Mouse (Mus musculus) forebrain, embryonic 14.5 days (tissue): ENCODE data around the gene Sox12. TPM values are rescaled to one million over a fixed set of nuclear protein-coding genes. Genes with fewer than 3 reads are reported as not detected.
A peak's percentile ranks its signal among the peaks of the same experiment; 100 is the strongest.

ENCODE experiments used
- ATAC-seq: fragments of 200-750 bp; cut with Nextera tagmentation; 2 replicates; pipeline ENCODE4 v1.8.0; 2017; ENCODE audit warnings: mild to moderate bottlenecking, moderate library complexity
- DNase-seq: peaks from one replicate; pipeline ENCODE4 v3.0.0-alpha.2; 2015; ENCODE audit warnings: low spot score
- H3K27ac ChIP-seq: fragments of 300-500 bp; sonication (generic); 2 replicates; pipeline ENCODE4 v1.5.1; 2014; ENCODE audit warnings: low read depth, mild to moderate bottlenecking, control low read depth, low read length, moderate library complexity
- H3K27me3 ChIP-seq: fragments of 300-500 bp; sonication (generic); replicated peaks from 2 replicates; pipeline ENCODE4 v1.6.1; 2014; ENCODE audit warnings: low read length, control low read depth, mixed read lengths; ENCODE audit not compliant: control insufficient read depth, insufficient read depth
- H3K36me3 ChIP-seq: fragments of 300-500 bp; sonication (generic); 2 replicates; pipeline ENCODE4 v1.6.1; 2014; ENCODE audit warnings: low read length, control low read depth; ENCODE audit not compliant: control insufficient read depth, insufficient read depth
- H3K4me1 ChIP-seq: fragments of 300-500 bp; sonication (generic); 2 replicates; pipeline ENCODE4 v1.6.1; 2014; ENCODE audit warnings: antibody characterized with exemption, low read length, control low read depth; ENCODE audit not compliant: control insufficient read depth, insufficient read depth
- H3K4me2 ChIP-seq: fragments of 300-500 bp; sonication (generic); 2 replicates; pipeline ENCODE4 v1.6.1; 2014; ENCODE audit warnings: mild to moderate bottlenecking, control low read depth, low read length
- H3K4me3 ChIP-seq: fragments of 300-500 bp; sonication (generic); 2 replicates; pipeline ENCODE4 v1.5.1; 2014; ENCODE audit warnings: low read depth, low read length, control low read depth
- H3K9ac ChIP-seq: fragments of 300-500 bp; sonication (generic); 2 replicates; pipeline ENCODE4 v1.6.1; 2014; ENCODE audit warnings: mild to moderate bottlenecking, low read length, control low read depth, moderate library complexity
- H3K9me3 ChIP-seq: fragments of 300-500 bp; sonication (generic); replicated peaks from 2 replicates; pipeline ENCODE4 v1.6.1; 2016; ENCODE audit warnings: low read length, control low read depth, mixed read lengths; ENCODE audit not compliant: control insufficient read depth
- WGBS: fragments of 180-500 bp; shearing (Covaris S2); extraction: QIAGEN DNeasy Blood & Tissue Kit; methylation state at CpG from one replicate; pipeline ENCODE4 v1.1.7; 2014; 5-methylcytosine and 5-hydroxymethylcytosine counted together
- polyA plus RNA-seq: library from polyadenylated mRNA; unstranded; fragments of >200 nt; fragmentation: Nextera tagmentation; extraction: Ambion mirVana; gene quantifications from 2 replicates; pipeline ENCODE4 v1.2.1, GENCODE M21; 2014

Gene Sox12
- polyA plus RNA-seq: 18.2 and 21.8 TPM in 2 replicates

- Histone ChIP-seq H3K27ac (peak within 1 kb of the TSS; percentile 100), H3K36me3 (no peaks in the 10 kb centered on the region), H3K4me1 (peaks cover 19% of the 10 kb centered on the region), H3K4me2 (peak within 1 kb of the TSS; percentile 56), H3K27me3 (no peaks in the 10 kb centered on the region), H3K9ac (peak within 1 kb of the TSS; percentile 97), H3K9me3 (no peaks in the 10 kb centered on the region), H3K4me3 (peak within 1 kb of the TSS; percentile 94)
- under 1% methylated on average over 71 of the region's 104 CpGs for WGBS
- peak; percentile 76 for ATAC-seq
- DNase-seq: peak; percentile 98
Measured at GRCm38 (mm10) chr2:152397680-152398435, at the start of gene Sox12. TSS of gene Sox12 (minus strand) at chr2:152398063.

- 55% methylated on average over 5 of the region's 5 CpGs for WGBS
- no peak overlapping the region for H3K4me2 ChIP-seq
- no peak overlapping the region for H3K27ac ChIP-seq
- no peaks in the 10 kb centered on the region for H3K36me3 ChIP-seq
- no peak for DNase-seq
- no peak overlapping the region for H3K9ac ChIP-seq
- no peaks in the 10 kb centered on the region for H3K9me3 ChIP-seq
- H3K4me1 ChIP-seq: no peaks in the 10 kb centered on the region
- H3K4me3 ChIP-seq: no peak overlapping the region
- H3K27me3 ChIP-seq: no peaks in the 10 kb centered on the region
- ATAC-seq: no peak
Measured at GRCm38 (mm10) chr2:152447461-152447860, 49.6 kb upstream of the Sox12 start.

- WGBS: 81% methylated on average over 2 of the region's 2 CpGs
- H3K36me3 ChIP-seq: no peaks in the 10 kb centered on the region
- H3K4me3 ChIP-seq: no peak overlapping the region
- no peak for ATAC-seq
- H3K9me3 ChIP-seq: no peaks in the 10 kb centered on the region
- DNase-seq: no peak
- no peak overlapping the region for H3K27ac ChIP-seq
- no peaks in the 10 kb centered on the region for H3K27me3 ChIP-seq
- no peaks in the 10 kb centered on the region for H3K4me1 ChIP-seq
- H3K4me2 ChIP-seq: no peak overlapping the region
- no peak overlapping the region for H3K9ac ChIP-seq
Measured at GRCm38 (mm10) chr2:152446642-152447041, 48.8 kb upstream of the Sox12 start.

GRCm38 (mm10) chr2:152443281-152443680 lies 45.4 kb upstream of the Sox12 start:
- peak; percentile 41 for DNase-seq
- Histone ChIP-seq H3K27me3 (no peaks in the 10 kb centered on the region), H3K4me2 (no peak overlapping the region), H3K4me3 (no peak overlapping the region), H3K4me1 (no peaks in the 10 kb centered on the region), H3K27ac (no peak overlapping the region), H3K36me3 (no peaks in the 10 kb centered on the region), H3K9me3 (no peaks in the 10 kb centered on the region), H3K9ac (no peak overlapping the region)
- WGBS: 77% methylated on average over 8 of the region's 8 CpGs
- no peak for ATAC-seq

- ATAC-seq: no peak
- 76% methylated on average over 4 of the region's 4 CpGs for WGBS
Measured at GRCm38 (mm10) chr2:152442322-152442721, 44.5 kb upstream of the Sox12 start.

GRCm38 (mm10) chr2:152439833-152440232 lies 42.0 kb upstream of the Sox12 start:
- DNase-seq (no peak), ATAC-seq (no peak)
- no peak overlapping the region for H3K27ac ChIP-seq
- H3K36me3 ChIP-seq: no peaks in the 10 kb centered on the region
- peaks cover 4% of the 10 kb centered on the region; the same call in 1 of the 2 replicates for H3K4me1 ChIP-seq
- no peak overlapping the region for H3K4me2 ChIP-seq
- WGBS: 87% methylated on average over 2 of the region's 2 CpGs
- no peak overlapping the region for H3K4me3 ChIP-seq
- no peaks in the 10 kb centered on the region for H3K27me3 ChIP-seq
- H3K9ac ChIP-seq: no peak overlapping the region
- H3K9me3 ChIP-seq: no peaks in the 10 kb centered on the region

More at GRCm38 (mm10) chr2:152442322-152442721, 44.5 kb upstream of the Sox12 start:
- no peaks in the 10 kb centered on the region for H3K9me3 ChIP-seq
- H3K4me2 ChIP-seq: no peak overlapping the region
- no peak overlapping the region for H3K27ac ChIP-seq
- peaks cover under 1% of the 10 kb centered on the region; the same call in 1 of the 2 replicates for H3K4me1 ChIP-seq
- H3K27me3 ChIP-seq: no peaks in the 10 kb centered on the region
- no peak overlapping the region for H3K4me3 ChIP-seq
- H3K9ac ChIP-seq: no peak overlapping the region
- DNase-seq: no peak
- H3K36me3 ChIP-seq: no peaks in the 10 kb centered on the region

GRCm38 (mm10) chr2:152438963-152439362 lies 41.1 kb upstream of the Sox12 start:
- H3K9me3 ChIP-seq: no peaks in the 10 kb centered on the region
- no peaks in the 10 kb centered on the region for H3K27me3 ChIP-seq
- no peak overlapping the region for H3K27ac ChIP-seq
- peaks cover 4% of the 10 kb centered on the region; the same call in 1 of the 2 replicates for H3K4me1 ChIP-seq
- no peaks in the 10 kb centered on the region for H3K36me3 ChIP-seq
- no peak overlapping the region for H3K4me3 ChIP-seq
- no peak overlapping the region for H3K9ac ChIP-seq
- no peak overlapping the region for H3K4me2 ChIP-seq
- DNase-seq (no peak), ATAC-seq (no peak)
- WGBS: 61% methylated on average over 1 of the region's 1 CpGs

- DNase-seq (peak; percentile 83), ATAC-seq (peak; percentile 87)
- Histone ChIP-seq H3K4me1 (peaks cover 4% of the 10 kb centered on the region; the same call in 1 of the 2 replicates), H3K4me3 (peak overlapping the region; percentile 26), H3K27me3 (no peaks in the 10 kb centered on the region), H3K9ac (peak overlapping the region; percentile 65), H3K27ac (peak overlapping the region; percentile 33; the same call in 1 of the 2 replicates), H3K4me2 (peak overlapping the region; percentile 60), H3K9me3 (no peaks in the 10 kb centered on the region), H3K36me3 (no peaks in the 10 kb centered on the region)
- WGBS: 4% methylated on average over 23 of the region's 23 CpGs
Measured at GRCm38 (mm10) chr2:152436983-152437860, 39.4 kb upstream of the Sox12 start.
